Mouse (Mus musculus): ENCODE measurements around the gene Ttn. TPM values are rescaled to one million over a fixed set of nuclear protein-coding genes. Genes with fewer than 3 reads are reported as not detected.
A peak's percentile ranks its signal among the peaks of the same experiment; 100 is the strongest.

Gene Ttn
- polyA plus RNA-seq, 1 experiment from 2014 or later = 706 TPM

DNA sequence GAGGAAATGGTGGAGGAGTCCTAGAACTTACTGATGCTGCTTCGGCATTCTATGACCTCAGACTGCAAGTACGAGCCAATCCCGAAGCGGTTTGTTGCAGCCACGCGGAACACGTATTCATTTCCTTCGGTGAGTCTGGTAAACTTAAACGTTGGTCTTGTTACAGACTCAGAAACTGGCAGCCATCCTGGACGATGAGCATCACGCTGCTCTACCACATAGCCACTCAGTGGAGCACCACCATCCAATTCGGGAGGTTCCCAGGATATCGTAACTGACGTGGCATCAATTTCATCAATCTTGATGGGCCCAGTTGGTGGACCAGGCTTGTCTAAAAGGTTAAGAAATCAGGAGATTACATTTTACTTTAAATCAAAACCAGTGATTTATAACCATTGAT is 262.7 kb downstream of the Ttn start:
- Histone ChIP-seq H3K27ac (replicated peaks in 1 of 2; ENCODE audit: control insufficient read depth in 1 of 2, insufficient read depth in 1 of 2, low read depth in 2 of 2, low read length in 2 of 2) (no peak overlapping the region), H3K36me3 (ENCODE audit: control insufficient read depth, insufficient read depth, low read length) (peaks cover 100% of the 10 kb centered on the region), H3K27me3 (ENCODE audit: control insufficient read depth, insufficient read depth, low read length) (no peaks in the 10 kb centered on the region), H3K4me3 (ENCODE audit: control insufficient read depth in 1 of 2, insufficient read depth in 1 of 2, low read depth in 1 of 2, low read length in 2 of 2) (no peak overlapping the region), H3K9ac (ENCODE audit: low read length) (no peak overlapping the region), H3K9me3 (ENCODE audit: control insufficient read depth, low read length) (no peaks in the 10 kb centered on the region), H3K4me2 (ENCODE audit: low read length) (no peak overlapping the region), H3K4me1 (ENCODE audit: control insufficient read depth in 2 of 2, insufficient read depth in 2 of 2, low read length in 2 of 2) (no peaks in the 10 kb centered on the region)
- no peak for ATAC-seq (ENCODE audit: insufficient number of reproducible peaks, insufficient read depth, low FRiP score, low read depth)
- WGBS = 92% methylated on average over 14 of the region's 14 CpGs

GRCm38 (mm10) chr2:76714984-76715383 is 267.4 kb downstream of the Ttn start:
- Histone ChIP-seq H3K36me3 (ENCODE audit: control insufficient read depth, insufficient read depth, low read length) (peaks cover 100% of the 10 kb centered on the region), H3K4me3 (ENCODE audit: control insufficient read depth in 1 of 2, insufficient read depth in 1 of 2, low read depth in 1 of 2, low read length in 2 of 2) (no peak overlapping the region), H3K27ac (replicated peaks in 1 of 2; ENCODE audit: control insufficient read depth in 1 of 2, insufficient read depth in 1 of 2, low read depth in 2 of 2, low read length in 2 of 2) (no peak overlapping the region), H3K27me3 (ENCODE audit: control insufficient read depth, insufficient read depth, low read length) (no peaks in the 10 kb centered on the region), H3K4me1 (ENCODE audit: control insufficient read depth in 2 of 2, insufficient read depth in 2 of 2, low read length in 2 of 2) (no peaks in the 10 kb centered on the region), H3K9me3 (ENCODE audit: control insufficient read depth, low read length) (0 out of 2 replicates have a peak, but pooled peaks cover 2% of the 10 kb centered on the region), H3K4me2 (ENCODE audit: low read length) (no peak overlapping the region), H3K9ac (ENCODE audit: low read length) (no peak overlapping the region)
- ATAC-seq (ENCODE audit: insufficient number of reproducible peaks, insufficient read depth, low FRiP score, low read depth) = no peak
- 64% methylated on average over 8 of the region's 8 CpGs for WGBS

DNA sequence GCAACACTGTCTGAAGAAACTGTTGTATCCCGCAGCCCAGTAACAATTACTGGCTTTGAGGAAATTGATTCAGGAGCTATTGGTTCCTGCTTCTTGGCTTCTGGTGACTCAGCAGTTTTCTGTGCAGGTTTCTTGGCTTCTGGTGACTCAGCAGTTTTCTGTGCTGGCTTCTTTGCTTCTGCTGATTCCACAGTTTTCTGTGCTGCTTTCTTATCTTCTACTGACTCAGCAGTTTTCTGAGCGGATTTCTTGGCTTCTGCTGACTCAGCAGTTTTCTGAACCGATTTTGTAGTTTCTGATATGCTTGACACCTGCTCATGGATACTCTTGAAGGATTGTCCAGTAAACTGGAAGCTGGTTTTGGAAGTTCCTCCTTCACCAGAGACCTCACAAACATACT is 273.8 kb downstream of the Ttn start:
- Histone ChIP-seq H3K4me1 (ENCODE audit: control insufficient read depth in 2 of 2, insufficient read depth in 2 of 2, low read length in 2 of 2) (no peaks in the 10 kb centered on the region), H3K9ac (ENCODE audit: low read length) (no peak overlapping the region), H3K9me3 (ENCODE audit: control insufficient read depth, low read length) (0 out of 2 replicates have a peak, but pooled peaks cover 2% of the 10 kb centered on the region), H3K36me3 (ENCODE audit: control insufficient read depth, insufficient read depth, low read length) (peaks cover 100% of the 10 kb centered on the region), H3K27me3 (ENCODE audit: control insufficient read depth, insufficient read depth, low read length) (no peaks in the 10 kb centered on the region), H3K4me3 (ENCODE audit: control insufficient read depth in 1 of 2, insufficient read depth in 1 of 2, low read depth in 1 of 2, low read length in 2 of 2) (no peak overlapping the region), H3K4me2 (ENCODE audit: low read length) (no peak overlapping the region), H3K27ac (replicated peaks in 1 of 2; ENCODE audit: control insufficient read depth in 1 of 2, insufficient read depth in 1 of 2, low read depth in 2 of 2, low read length in 2 of 2) (no peak overlapping the region)
- no peak for ATAC-seq (ENCODE audit: insufficient number of reproducible peaks, insufficient read depth, low FRiP score, low read depth)
- 74% methylated on average over 3 of the region's 3 CpGs for WGBS

GRCm38 (mm10) chr2:76705655-76706054 is 276.7 kb downstream of the Ttn start:
- H3K36me3 ChIP-seq (ENCODE audit: control insufficient read depth, insufficient read depth, low read length) = peaks cover 95% of the 10 kb centered on the region
- H3K4me2 ChIP-seq (ENCODE audit: low read length) = no peak overlapping the region
- no peaks in the 10 kb centered on the region for H3K9me3 ChIP-seq (ENCODE audit: control insufficient read depth, low read length)
- H3K27ac ChIP-seq (replicated peaks in 1 of 2; ENCODE audit: control insufficient read depth in 1 of 2, insufficient read depth in 1 of 2, low read depth in 2 of 2, low read length in 2 of 2) = no peak overlapping the region
- WGBS = 91% methylated on average over 13 of the region's 13 CpGs
- H3K9ac ChIP-seq (ENCODE audit: low read length) = no peak overlapping the region
- H3K27me3 ChIP-seq (ENCODE audit: control insufficient read depth, insufficient read depth, low read length) = no peaks in the 10 kb centered on the region
- no peaks in the 10 kb centered on the region for H3K4me1 ChIP-seq (ENCODE audit: control insufficient read depth in 2 of 2, insufficient read depth in 2 of 2, low read length in 2 of 2)
- no peak overlapping the region for H3K4me3 ChIP-seq (ENCODE audit: control insufficient read depth in 1 of 2, insufficient read depth in 1 of 2, low read depth in 1 of 2, low read length in 2 of 2)
- ATAC-seq (ENCODE audit: insufficient number of reproducible peaks, insufficient read depth, low FRiP score, low read depth) = no peak

GRCm38 (mm10) chr2:76702751-76703150 is 279.6 kb downstream of the Ttn start:
- 73% methylated on average over 5 of the region's 5 CpGs for WGBS
- ATAC-seq (ENCODE audit: insufficient number of reproducible peaks, insufficient read depth, low FRiP score, low read depth) = 0 out of 2 replicates have a peak, but pooled peaks have one; percentile 27

DNA sequence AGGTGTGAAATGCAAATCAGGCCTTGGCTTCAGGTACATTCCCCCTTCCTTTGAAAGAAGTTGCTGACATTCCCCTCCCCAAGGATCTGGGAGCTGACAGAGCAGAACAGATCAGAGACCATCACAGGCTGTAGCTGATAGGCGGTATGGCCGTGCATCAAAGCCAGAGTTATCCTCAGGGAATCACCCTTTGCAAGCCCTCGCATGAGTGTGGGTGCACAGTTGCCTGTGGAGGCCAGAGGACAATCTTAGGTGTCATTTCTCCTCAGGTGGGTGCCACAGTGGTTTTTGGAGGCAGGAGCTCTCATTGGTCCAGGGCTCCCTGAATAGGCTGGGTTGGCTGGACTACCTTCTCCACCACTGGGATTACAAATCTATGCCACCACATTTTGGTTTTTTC is 280.2 kb downstream of the Ttn start:
- Histone ChIP-seq H3K9me3 (ENCODE audit: control insufficient read depth, low read length) (no peaks in the 10 kb centered on the region), H3K4me2 (ENCODE audit: low read length) (no peak overlapping the region), H3K27ac (replicated peaks in 1 of 2; ENCODE audit: control insufficient read depth in 1 of 2, insufficient read depth in 1 of 2, low read depth in 2 of 2, low read length in 2 of 2) (no peak overlapping the region), H3K4me3 (ENCODE audit: control insufficient read depth in 1 of 2, insufficient read depth in 1 of 2, low read depth in 1 of 2, low read length in 2 of 2) (no peak overlapping the region), H3K4me1 (ENCODE audit: control insufficient read depth in 2 of 2, insufficient read depth in 2 of 2, low read length in 2 of 2) (no peaks in the 10 kb centered on the region), H3K27me3 (ENCODE audit: control insufficient read depth, insufficient read depth, low read length) (no peaks in the 10 kb centered on the region), H3K9ac (ENCODE audit: low read length) (no peak overlapping the region), H3K36me3 (ENCODE audit: control insufficient read depth, insufficient read depth, low read length) (peaks cover 68% of the 10 kb centered on the region)
- 71% methylated on average over 3 of the region's 3 CpGs for WGBS
- 0 out of 2 replicates have a peak, but pooled peaks have one; percentile 20 for ATAC-seq (ENCODE audit: insufficient number of reproducible peaks, insufficient read depth, low FRiP score, low read depth)

More at GRCm38 (mm10) chr2:76702751-76703150, 279.6 kb downstream of the Ttn start:
- Histone ChIP-seq H3K9ac (ENCODE audit: low read length) (no peak overlapping the region), H3K4me2 (ENCODE audit: low read length) (no peak overlapping the region), H3K9me3 (ENCODE audit: control insufficient read depth, low read length) (no peaks in the 10 kb centered on the region), H3K36me3 (ENCODE audit: control insufficient read depth, insufficient read depth, low read length) (peaks cover 69% of the 10 kb centered on the region), H3K4me1 (ENCODE audit: control insufficient read depth in 2 of 2, insufficient read depth in 2 of 2, low read length in 2 of 2) (no peaks in the 10 kb centered on the region), H3K27me3 (ENCODE audit: control insufficient read depth, insufficient read depth, low read length) (no peaks in the 10 kb centered on the region), H3K27ac (replicated peaks in 1 of 2; ENCODE audit: control insufficient read depth in 1 of 2, insufficient read depth in 1 of 2, low read depth in 2 of 2, low read length in 2 of 2) (no peak overlapping the region), H3K4me3 (ENCODE audit: control insufficient read depth in 1 of 2, insufficient read depth in 1 of 2, low read depth in 1 of 2, low read length in 2 of 2) (no peak overlapping the region)

DNA sequence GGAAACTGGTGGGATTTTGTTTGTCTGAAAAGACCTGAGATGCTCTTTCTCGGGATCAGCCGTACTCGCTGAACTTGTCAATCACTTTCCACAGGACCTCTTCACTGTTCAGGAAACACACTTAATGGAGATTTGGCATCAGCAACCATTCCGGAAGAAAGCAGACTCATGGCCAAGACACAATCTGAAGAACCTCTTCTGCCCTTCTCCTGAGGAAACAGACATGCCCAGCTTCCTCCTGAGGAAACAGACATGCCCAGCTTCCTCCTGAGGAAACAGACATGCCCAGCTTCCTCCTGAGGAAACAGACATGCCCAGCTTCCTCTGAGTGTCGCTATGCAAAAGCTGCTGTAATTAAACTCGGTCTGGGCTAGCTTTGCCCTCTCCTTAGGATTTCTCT is 287.1 kb downstream of the Ttn start:
- ATAC-seq (ENCODE audit: insufficient number of reproducible peaks, insufficient read depth, low FRiP score, low read depth) = no peak
- Histone ChIP-seq H3K36me3 (ENCODE audit: control insufficient read depth, insufficient read depth, low read length) (peaks cover 60% of the 10 kb centered on the region), H3K9ac (ENCODE audit: low read length) (no peak overlapping the region), H3K4me2 (ENCODE audit: low read length) (no peak overlapping the region), H3K4me1 (ENCODE audit: control insufficient read depth in 2 of 2, insufficient read depth in 2 of 2, low read length in 2 of 2) (no peaks in the 10 kb centered on the region), H3K27me3 (ENCODE audit: control insufficient read depth, insufficient read depth, low read length) (no peaks in the 10 kb centered on the region), H3K4me3 (ENCODE audit: control insufficient read depth in 1 of 2, insufficient read depth in 1 of 2, low read depth in 1 of 2, low read length in 2 of 2) (no peak overlapping the region), H3K27ac (replicated peaks in 1 of 2; ENCODE audit: control insufficient read depth in 1 of 2, insufficient read depth in 1 of 2, low read depth in 2 of 2, low read length in 2 of 2) (no peak overlapping the region), H3K9me3 (ENCODE audit: control insufficient read depth, low read length) (no peaks in the 10 kb centered on the region)
- WGBS = 63% methylated on average over 6 of the region's 6 CpGs

- Histone ChIP-seq H3K27ac (replicated peaks in 1 of 2; ENCODE audit: control insufficient read depth in 1 of 2, insufficient read depth in 1 of 2, low read depth in 2 of 2, low read length in 2 of 2) (no peak overlapping the region), H3K9ac (ENCODE audit: low read length) (no peak overlapping the region), H3K9me3 (ENCODE audit: control insufficient read depth, low read length) (no peaks in the 10 kb centered on the region), H3K27me3 (ENCODE audit: control insufficient read depth, insufficient read depth, low read length) (no peaks in the 10 kb centered on the region), H3K36me3 (ENCODE audit: control insufficient read depth, insufficient read depth, low read length) (peaks cover 59% of the 10 kb centered on the region), H3K4me1 (ENCODE audit: control insufficient read depth in 2 of 2, insufficient read depth in 2 of 2, low read length in 2 of 2) (no peaks in the 10 kb centered on the region), H3K4me2 (ENCODE audit: low read length) (no peak overlapping the region), H3K4me3 (ENCODE audit: control insufficient read depth in 1 of 2, insufficient read depth in 1 of 2, low read depth in 1 of 2, low read length in 2 of 2) (no peak overlapping the region)
- ATAC-seq (ENCODE audit: insufficient number of reproducible peaks, insufficient read depth, low FRiP score, low read depth) = no peak
- WGBS = 79% methylated on average over 5 of the region's 5 CpGs
These were observed 288.6 kb downstream of the Ttn start for GRCm38 (mm10) chr2:76693765-76694164.
